Mouse (Mus musculus) right cerebral cortex, postnatal 4 days (tissue): ENCODE data around the gene Utp18.
"Not testable (repeated sequence)": the region's sequence is repeated elsewhere in the genome, so short reads cannot be mapped to it uniquely, and the experiment has no call there.

Experiments used
- DNase-seq: peaks from one replicate; pipeline ENCODE4 v3.0.0-alpha.2; 2022

The Utp18 gene

DNA sequence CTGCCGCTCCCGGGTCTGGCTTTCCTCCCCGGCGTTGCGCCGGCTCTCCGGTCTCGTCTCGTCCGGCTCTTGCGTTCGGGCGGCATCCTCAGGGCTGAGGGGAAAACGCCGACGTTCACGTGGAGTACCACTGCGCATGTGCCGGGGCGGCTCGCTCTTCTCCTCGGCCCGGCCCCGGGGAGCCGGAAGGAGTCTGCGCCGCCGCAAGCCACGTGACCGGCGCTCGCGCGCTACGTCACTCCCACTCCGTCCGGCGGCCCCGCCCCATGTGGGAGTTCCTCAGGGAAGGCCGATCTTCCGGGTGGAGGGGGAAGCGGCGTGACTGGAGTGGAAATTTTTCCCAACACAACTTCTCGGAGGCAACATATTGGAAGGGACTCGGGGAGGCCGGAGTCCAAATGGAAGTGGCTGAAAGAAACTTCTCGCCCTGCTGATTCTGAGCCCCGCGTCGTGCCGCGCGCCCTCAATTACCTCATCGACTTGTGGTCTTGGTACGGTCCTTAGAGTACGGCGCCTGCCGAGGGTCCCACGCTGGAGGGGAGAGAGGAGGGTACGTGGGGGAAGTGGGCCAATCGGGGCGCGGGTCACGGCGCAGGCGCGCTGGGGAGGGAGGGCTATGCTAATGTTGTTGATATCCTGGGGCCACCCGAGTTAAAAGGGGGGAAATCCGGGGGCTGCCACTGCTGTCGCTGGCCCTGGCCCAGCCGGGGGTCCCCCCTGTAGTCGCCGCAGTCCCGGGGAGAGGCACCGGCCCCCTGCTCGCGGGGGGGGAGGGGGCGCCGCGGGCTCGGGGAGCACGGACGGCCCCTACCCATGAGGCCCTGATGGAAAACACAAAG is at the start of gene Utp18, which contains the start of gene Mbtd1:
Gene Utp18, minus strand, starts transcription at position 195 of the 839 bp plus-strand sequence.
Gene Mbtd1, plus strand, starts transcription at position 281 of the 839 bp plus-strand sequence.
- peak; percentile 99 for DNase-seq

DNA sequence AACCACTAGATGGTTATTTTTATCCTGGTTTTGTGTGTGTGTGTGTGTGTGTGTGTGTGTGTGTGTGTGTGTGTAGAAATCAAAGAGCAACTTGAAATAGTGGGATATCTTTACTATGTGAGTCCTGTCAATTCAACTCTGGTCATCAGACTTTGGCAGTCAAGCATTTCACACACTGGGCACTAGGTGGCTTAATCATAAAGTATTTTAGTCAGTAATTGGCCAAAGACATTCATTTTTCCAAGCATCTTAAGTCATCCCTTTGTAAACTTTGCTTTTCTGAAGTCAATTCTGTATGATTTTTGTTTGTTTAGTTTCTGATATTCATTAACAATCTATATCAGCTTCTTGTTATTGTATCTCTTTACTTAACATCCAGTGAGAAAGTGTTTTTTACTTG is 43.5 kb upstream of the Utp18 start:
- DNase-seq, result no peak

DNA sequence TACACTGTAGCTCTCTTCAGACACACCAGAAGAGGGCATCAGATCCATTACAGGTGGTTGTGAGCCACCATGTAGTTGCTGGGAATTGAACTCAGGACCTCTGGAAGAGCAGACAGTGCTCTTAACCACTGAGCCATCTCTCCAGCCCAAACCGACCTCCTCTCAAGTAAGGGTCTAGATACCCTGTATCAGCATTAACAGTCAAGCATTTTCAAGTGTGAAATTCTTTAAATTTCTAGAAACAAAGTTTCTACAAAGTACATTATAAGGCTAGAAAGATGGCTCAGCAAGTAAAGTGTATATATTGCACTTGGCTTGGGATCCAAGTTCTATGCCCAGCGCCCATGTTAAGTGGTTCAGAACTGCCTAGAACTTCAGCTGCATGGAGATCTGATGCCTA is 29.5 kb upstream of the Utp18 start:
- not testable (repeated sequence) for DNase-seq

DNA sequence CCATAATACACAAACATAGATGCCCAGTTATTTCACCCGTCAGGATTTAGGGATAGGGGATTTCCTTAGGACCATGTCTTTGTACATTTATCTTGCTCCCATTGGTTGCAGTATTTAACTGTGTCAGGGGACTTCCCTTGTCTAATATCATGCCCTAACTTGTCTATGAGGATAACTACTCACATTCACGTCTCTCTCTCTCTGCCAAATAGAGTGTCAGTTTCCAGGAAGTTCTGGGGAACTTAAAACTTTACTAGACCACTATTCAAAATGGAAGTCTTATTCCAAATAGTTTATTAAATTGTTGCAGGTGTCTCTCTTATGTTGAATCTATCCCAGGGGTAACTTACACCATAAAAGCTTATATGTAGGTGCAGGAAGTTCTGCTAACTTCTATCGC is 26.0 kb upstream of the Utp18 start:
- no peak for DNase-seq

DNA sequence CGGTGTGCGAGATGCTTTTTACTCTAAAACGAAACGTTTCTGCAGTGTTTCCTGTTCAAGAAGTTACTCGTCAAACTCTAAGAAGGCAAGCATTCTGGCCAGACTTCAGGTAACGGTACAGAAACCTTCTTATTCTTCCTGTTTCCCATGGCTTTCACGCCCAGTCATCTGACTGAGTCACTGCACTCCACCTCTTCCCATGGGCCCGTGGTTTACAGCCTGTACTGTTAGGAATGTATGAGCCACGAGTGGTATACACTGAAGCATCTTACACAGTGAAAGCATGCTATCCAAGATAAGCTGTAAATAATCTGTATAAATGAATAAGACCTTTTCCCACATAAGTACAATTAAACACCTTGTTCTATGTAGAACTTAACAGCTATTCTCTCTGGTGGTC is 23.3 kb upstream of the Utp18 start:
- DNase-seq, result no peak

DNA sequence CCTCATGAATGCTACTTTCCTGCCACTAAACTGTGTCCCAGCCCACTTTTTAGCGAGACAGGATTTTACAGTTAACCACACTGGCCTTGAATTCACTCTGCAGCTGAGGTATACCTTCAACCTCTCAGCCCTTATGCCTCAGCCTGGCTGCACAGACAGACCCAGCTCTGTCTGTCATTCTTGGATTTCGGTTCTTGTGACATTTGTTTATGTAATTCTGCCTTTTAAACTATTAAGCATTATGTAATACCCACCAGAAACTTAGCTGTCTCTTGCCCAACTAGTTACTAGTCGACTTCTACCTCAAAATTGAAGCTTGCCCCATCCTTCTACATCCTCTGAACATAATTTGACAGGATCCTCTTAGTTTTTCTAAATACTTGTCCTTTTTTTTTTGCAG is 22.3 kb upstream of the Utp18 start:
- DNase-seq, result no peak

DNA sequence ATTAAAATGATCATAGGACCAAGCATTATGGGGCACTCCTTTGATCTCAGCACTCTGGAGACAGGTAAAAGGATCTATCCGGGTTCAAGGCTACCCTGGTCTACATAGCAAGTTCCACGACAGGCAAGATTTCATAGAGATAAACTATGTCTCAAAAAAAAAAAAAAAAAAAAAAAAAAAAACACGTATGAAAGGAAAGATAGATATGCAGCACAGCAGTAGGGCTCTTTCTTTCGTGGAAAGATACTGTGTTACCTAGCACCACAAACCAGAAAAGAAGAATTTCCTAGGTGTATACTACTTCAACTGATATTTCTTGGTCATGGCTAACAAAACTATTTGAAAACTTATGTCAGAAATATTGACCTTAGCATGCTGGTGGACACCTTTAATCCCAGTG is 21.3 kb upstream of the Utp18 start:
- no peak for DNase-seq

DNA sequence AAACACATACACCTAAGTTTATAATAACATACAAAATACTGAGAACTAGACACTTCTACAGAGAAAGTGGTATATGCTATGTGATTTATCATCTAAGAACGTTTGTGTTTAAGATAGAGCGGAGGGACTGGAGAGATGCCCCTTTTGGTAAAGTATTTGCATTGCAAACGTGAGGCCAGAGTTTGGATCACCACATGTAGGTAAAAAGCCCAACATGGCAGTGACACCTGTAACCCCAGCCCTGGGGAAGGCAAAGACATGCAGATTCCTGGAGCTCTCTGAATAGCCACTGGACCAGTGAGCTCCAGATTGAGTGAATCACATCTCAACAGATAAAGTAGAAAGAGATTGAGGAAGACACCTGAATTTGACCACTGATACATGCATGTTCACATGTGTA is 12.2 kb upstream of the Utp18 start:
- DNase-seq, result no peak

DNA sequence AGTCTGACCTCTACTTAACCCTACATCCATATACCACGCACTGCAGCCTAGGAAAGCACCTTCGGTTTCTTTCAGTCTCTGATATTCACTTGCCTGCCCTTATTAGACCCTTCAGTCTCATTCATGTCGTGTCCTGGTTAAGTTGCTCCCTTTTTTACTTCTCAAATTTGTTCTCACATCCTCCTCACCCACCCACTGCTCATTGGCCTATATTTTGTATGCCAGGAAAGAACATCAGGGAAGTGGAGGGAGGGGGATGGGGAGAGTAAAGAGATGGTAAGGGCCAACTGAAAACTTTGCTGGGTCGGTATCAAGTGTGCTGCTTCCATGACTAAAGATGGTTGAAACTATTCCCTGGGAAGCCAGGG is 1.5 kb upstream of the Utp18 start:
- DNase-seq, result no peak

DNA sequence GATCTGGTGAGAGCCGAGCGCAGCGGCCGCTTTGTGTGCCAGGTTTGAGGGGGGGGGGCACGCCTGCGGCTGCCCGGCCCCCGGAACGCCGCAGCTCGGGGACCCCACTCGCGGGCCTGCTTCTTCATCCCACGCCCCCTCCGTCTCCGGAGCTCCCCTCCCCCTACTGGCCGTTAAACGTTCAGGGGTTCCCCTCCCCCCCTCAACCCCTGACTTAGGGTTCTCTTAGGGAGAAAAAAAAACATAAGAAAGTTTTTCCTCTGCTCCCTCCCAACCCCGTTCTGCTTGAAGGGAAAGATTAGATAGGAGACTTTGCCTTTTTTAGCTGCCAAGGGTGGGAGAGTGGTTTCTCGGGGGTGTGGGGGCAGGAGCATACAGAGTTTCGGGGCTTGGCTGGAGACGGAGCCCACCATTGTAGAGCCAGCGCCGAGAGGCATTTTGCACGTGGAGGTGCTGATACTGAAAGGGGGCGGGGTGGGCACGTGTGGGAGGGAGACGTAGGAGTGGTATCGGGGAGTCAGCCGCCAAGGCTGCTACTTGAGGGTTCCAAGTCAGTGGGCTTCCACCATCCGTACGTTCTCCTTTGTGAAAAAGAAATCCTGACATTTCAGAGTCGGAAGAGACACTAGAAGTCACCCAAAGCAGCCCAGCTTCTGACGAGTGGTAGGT is 979 bp upstream of the Utp18 start:
- DNase-seq, result peak; percentile 28

DNA sequence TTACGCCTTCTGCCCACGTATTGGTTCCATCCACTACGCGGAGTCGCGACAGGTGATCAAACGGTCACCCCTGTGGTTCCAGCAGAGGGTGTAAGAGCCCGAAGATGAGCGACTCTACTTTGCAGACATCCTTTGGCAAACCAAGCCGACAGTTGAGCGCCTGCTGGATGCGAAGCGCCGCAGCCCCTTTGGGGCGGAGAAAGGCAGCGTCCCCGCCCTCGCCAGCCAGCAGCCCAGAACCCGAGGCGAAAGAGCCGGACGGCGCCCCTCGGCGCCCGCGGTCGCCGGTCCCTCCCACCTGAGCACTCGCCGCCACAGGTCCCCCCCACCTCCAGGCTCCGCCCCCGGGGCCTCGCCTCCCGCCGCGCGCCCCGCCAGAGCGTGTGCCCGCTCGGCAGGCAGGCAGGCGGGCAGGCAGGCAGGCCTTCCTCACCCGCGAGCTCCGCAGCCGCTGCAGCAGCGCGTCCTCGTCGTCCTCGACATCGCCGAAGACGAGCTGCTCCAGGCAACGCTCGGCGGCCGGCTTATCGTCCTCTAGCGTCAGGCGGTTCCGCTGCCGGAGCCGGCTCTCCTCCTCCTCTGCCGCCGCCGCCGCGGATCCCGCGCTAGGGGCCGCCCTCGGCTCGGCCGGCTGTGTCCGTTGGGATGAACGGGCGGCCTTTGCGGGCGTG is 530 bp downstream of the Utp18 start:
- DNase-seq, result peak; percentile 51

DNA sequence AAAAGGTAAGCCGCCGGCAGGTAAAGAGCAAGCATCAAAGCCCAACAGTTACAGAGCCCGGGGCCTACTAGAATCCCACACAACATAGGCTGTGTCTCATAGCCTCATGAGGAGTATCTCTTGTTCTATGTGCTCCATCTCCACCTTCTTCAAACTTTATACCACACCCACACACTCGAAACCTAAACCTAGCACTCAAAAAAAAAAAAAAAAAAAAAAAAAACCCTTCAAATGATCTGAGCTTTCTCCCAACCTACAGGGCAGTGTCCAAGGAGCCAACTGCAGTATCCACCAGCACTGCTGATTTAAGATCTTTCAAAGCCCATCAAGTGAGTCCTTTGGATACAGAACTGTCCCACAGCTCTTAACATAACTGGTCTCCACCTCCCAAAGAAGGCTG is 1.5 kb downstream of the Utp18 start:
- no peak for DNase-seq

DNA sequence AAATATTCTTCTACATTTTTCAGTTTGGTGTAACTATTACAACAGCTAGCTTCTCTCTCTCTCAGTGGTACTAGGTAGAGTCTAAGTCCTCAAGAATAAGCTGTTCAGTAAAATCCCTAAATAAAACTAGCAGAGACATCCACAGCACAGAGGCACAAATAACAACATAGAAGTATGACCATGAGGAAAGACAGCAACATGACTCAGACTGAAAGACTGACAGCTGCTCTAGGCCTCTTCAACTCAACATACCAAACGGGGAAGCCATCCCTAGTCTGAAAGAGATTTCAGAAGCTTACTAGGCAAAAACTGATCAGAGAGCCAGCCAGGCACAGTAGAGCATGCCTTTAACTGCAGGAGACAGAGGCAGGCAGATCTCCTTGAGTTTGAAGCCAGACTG is 22.9 kb downstream of the Utp18 start:
- no peak for DNase-seq

DNA sequence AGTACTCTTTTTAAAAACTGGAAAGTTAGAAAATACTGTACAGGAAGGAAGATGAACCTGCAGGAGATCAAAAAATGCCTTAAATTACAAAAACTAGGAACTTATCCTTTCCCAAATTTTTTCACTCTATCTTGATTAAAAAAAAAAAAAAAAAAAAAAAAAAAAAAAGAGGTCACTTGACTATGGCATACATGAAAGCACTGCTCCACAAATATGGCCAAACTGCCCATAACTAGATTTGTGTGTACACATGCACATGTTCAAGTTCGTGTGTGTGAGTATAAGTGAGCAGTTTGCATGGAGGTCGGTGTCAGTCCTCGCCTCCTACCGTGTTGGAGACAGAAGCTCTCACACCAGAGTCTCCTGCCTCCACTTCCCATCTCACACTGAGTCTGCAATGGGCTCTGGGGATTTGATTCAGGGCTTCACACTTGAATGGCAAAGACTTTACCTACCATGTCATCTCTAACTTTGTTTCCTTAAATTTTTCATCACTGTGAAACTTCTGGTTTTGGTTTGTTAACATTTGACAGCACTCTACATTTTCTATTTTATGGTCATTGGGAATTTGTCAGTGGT is 23.4 kb downstream of the Utp18 start:
- DNase-seq, result no peak

DNA sequence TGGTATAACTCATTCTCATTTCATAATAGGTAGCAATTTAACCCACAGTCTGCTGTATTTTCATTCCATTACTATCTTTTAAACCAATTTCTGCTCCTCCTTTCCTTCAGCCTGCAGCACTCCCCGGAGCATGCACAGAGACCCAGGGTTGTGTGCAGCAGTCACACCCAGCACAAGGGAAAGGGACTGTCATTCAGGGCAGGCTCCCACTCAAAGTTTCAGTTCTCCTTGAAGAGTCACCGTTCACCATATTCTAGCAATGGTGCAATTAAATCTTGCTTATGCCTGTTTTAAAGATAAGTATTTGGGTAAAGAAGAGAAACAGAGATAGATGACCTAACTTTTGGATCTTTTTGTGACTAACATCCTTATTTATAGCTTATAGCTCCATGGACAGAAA is 24.4 kb downstream of the Utp18 start:
- no peak for DNase-seq

DNA sequence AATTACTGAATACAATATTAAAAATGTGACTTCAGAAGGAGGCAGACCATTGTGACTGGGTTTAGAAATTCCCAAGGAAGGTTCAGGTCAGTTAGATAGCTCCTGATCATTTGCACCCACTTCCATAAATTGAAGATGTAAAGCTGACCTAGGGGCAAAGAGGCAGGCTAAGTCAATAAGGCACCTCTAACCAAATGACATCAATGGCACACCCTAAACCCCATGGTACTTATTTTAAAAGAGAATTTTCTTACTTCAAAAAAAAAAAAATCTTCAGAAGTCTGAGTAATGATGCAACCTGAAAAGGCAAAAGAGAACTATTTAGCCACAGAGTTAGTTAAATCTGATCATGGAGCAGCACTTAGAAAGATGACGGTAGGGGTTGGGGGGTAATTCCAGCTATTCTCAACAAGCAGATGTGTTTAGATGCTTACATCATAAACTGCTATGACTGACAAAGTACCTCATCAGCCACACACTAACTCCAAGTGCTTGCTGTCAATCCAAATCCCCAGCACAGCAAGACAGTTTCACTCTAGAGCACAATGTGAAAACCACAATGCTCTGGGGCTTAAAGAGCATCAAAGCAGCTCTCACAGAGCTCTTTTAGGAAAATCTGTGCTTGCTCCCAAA is 24.9 kb downstream of the Utp18 start:
- DNase-seq, result no peak

DNA sequence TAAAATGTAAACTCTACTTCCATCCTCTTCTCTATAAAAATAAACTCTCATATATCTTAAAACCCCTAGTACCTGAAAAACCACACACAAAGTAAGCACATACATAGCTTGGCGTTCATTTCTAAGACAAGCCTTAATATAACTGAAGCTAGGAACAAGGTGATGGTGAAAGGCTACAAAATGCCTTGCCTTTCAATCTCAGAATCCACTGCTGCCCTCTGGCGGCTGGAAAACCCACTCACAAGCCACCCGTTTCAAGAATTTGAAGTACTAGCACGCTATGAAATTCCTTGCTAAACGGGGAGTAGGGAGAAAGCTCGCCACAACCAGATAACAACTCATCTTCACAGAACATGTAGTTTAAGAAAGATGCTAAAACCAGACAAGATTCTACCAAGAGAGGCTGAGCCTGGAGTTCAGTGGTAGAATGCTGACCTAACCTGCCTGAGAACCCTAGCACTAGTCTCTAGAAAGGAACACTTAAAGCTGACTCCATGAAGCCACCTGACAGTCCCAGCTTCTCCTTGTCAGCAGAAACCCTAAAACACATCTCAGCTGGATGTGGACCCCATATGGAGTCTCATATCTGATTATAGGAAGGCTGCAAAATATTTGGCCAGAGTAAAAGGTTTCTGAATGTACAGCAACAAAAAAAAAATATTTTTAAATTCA is 29.1 kb downstream of the Utp18 start:
- peak; percentile 95 for DNase-seq

DNA sequence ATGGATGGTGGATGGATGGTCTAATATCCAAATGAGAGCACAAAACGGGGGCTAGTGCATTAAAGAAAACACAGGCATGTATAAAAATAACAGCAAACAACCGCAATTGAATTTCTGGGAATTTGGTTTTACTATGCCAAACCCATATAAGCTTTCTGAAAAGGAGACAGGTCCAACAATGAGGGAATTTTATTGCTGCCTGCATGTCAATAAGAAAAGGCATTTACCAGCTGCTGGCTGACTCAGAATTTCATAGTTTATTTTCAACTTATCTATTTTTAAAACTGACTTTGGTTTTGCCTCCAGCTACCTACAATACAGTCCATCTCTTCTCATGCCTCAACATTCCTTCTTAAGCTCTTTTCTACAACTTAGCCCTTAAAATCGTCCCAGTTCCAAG is 33.0 kb downstream of the Utp18 start:
- no peak for DNase-seq

DNA sequence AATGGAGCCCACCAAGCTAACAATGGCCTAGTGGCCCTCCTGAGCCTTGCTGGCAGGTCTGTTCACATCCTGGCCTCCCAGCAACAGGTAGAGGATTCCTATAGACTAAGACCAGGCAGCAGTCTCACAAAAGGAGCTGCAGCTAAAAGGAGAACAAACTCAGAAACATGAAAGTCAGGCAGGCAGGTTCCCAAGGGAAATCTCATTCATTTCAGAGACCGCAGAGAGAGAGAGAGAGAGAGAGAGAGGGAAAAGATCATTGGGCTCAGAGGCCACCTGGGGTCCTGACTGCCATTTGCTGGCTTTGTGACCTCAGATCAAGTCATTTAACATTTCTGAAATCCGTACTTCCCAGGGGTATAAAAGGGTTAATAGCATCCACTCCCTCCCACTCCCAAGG is 38.2 kb downstream of the Utp18 start:
- no peak for DNase-seq

DNA sequence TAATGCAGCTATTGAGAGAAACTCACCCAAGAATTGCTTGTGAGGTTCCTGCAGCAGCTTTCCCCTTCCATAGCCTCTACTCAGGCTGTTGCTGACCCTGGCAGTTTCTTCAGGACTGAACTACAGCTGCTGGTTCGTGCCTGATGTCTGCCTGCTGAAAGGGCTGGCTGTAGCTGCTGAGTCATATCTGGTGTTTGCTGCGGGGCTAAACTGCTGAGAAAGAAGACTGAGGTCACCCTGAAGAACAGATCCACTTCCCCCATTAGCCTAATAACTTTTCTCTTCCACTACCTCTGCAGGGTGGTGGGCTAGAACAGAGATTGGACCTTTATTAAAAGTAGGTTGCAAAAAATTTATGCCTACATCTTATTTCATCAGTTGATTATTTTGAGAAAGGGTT is 49.8 kb downstream of the Utp18 start:
- DNase-seq, result no peak

DNA sequence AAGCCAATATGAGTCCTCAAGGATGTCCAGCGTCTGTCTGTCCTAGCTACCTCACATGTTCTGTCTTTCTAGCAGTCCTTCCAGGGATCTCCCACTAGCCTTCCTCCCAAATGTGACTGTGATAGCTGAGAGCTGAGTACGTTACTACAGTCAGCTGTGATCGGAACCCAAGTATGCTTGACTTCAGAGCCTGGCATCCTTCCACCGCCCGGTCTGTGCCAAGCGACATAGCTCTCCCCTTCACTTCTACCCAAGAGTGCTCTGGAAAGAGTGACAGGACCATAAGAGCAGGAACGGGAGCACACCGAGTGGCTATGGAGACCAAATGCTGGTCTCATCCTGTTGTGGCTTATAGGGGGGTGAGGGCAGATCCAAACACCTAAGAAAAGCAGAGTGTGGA is 55.6 kb downstream of the Utp18 start:
- DNase-seq, result peak; percentile 60

DNA sequence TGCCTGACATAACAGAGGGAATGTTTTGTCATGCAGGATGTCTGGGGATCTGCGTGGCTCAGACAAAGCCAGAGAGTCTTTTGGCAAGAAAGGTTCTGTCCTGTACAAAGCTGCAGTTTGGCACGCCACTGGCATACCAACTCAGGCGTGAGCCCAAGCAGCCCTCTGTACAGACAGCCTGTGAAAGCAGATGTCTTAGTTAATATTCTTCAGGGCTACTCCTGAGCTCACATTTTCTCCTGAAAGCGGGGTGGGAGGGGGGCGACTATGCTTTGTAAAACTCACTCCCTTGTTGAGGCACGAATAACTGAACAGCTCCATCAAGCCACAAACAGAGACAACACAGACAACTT is 56.3 kb downstream of the Utp18 start:
- peak; percentile 56 for DNase-seq
